Mouse (Mus musculus): Measurements from ENCODE around the gene Chic2. TPM values are rescaled to one million over a fixed set of nuclear protein-coding genes. Genes with fewer than 3 reads are reported as not detected.

Gene Chic2
- polyA plus RNA-seq, 1 experiment from 2014 or later, result 46.8 TPM

- no peak overlapping the region for H3K9ac ChIP-seq (ENCODE audit: low read length)
- DNase-seq (ENCODE audit: low spot score) (peak; percentile 84), ATAC-seq (ENCODE audit: insufficient read depth, low FRiP score, low TSS enrichment) (no peak)
- H3K27ac ChIP-seq (ENCODE audit: low read depth, low read length), result no peak overlapping the region
- H3K4me2 ChIP-seq (ENCODE audit: low read depth), result no peak overlapping the region
- no peaks in the 10 kb centered on the region for H3K9me3 ChIP-seq (ENCODE audit: control insufficient read depth, low read length)
- peaks cover 4% of the 10 kb centered on the region; the same call in 1 of the 2 replicates for H3K27me3 ChIP-seq (ENCODE audit: control insufficient read depth, insufficient read depth, low read length)
- WGBS, result 35% methylated on average over 14 of the region's 14 CpGs
- no peak overlapping the region for H3K4me3 ChIP-seq (ENCODE audit: low read depth, low read length)
- no peaks in the 10 kb centered on the region for H3K36me3 ChIP-seq (ENCODE audit: control insufficient read depth, insufficient read depth, low read length)
- peaks cover 2% of the 10 kb centered on the region; the same call in 1 of the 2 replicates for H3K4me1 ChIP-seq (ENCODE audit: control insufficient read depth, insufficient read depth, low read length)
Observed at GRCm38 (mm10) chr5:74960840-74961543, 83.6 kb downstream of the Chic2 start.

DNA sequence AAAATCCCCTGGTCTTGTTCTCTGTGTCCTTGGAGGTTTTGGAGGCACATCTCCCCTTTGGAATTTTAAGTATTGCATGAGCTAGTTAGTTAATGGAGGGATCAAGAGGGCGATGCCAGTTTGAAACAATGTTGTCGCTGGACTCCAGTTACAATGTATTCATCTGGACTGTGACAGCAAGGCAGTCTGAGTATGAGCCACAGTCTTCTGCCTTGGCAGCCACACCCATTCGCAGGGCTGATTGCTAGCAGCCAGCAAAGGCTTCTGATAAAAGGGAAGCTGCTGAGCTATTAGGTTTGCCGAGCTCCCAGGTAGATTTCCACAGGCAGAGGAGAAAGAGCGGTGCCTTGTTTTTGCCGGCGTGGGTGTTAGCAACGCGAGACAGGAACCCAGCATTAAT lies 84.3 kb downstream of the Chic2 start:
- H3K4me3 ChIP-seq (ENCODE audit: low read depth, low read length), result no peak overlapping the region
- H3K27me3 ChIP-seq (ENCODE audit: control insufficient read depth, insufficient read depth, low read length), result peaks cover 4% of the 10 kb centered on the region; the same call in 1 of the 2 replicates
- H3K4me2 ChIP-seq (ENCODE audit: low read depth), result no peak overlapping the region
- ATAC-seq (ENCODE audit: insufficient read depth, low FRiP score, low TSS enrichment) (no peak), DNase-seq (ENCODE audit: low spot score) (no peak)
- H3K4me1 ChIP-seq (ENCODE audit: control insufficient read depth, insufficient read depth, low read length), result peaks cover 2% of the 10 kb centered on the region; the same call in 1 of the 2 replicates
- 65% methylated on average over 9 of the region's 9 CpGs for WGBS
- no peak overlapping the region for H3K9ac ChIP-seq (ENCODE audit: low read length)
- H3K27ac ChIP-seq (ENCODE audit: low read depth, low read length), result no peak overlapping the region
- no peaks in the 10 kb centered on the region for H3K36me3 ChIP-seq (ENCODE audit: control insufficient read depth, insufficient read depth, low read length)
- H3K9me3 ChIP-seq (ENCODE audit: control insufficient read depth, low read length), result no peaks in the 10 kb centered on the region

DNA sequence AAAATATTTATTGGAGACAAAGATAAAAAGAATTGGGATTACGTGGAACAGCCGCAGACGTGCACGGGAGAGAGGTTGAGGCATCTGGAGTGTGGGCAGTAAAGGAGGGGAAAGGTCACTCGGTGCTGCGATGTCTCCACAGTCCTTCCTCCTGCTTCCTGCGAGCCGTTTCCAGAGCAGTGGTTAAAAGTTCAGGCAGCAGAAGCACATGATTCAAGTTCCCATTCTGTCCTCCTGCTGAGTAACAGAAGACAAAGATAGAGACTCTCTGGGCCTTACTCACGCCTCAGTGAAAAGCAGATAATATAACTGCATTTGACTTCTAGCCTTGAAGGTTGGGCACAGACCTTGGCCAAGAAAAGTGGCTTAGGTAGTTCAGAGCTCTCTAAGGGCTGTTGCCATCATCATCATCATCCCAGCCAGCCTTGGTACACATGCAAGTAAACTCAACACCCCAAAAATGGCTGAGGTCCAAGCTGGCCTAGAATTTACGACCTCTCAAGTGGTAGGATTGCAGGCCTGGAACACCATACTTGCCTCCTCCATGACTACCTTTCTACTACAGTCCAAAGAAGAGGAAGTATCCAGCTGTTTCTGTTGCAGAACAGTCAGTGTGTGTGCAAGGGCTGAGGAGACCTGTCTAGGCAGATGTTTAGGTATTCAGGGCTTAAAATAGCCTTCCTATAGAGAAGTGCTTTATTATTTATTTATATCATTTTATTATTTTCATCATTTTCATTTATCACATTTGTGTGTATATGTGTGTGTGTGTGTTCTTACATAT lies 87.1 kb downstream of the Chic2 start:
- peaks cover 4% of the 10 kb centered on the region; the same call in 1 of the 2 replicates for H3K27me3 ChIP-seq (ENCODE audit: control insufficient read depth, insufficient read depth, low read length)
- no peak overlapping the region for H3K4me2 ChIP-seq (ENCODE audit: low read depth)
- no peaks in the 10 kb centered on the region for H3K36me3 ChIP-seq (ENCODE audit: control insufficient read depth, insufficient read depth, low read length)
- no peaks in the 10 kb centered on the region for H3K9me3 ChIP-seq (ENCODE audit: control insufficient read depth, low read length)
- H3K4me1 ChIP-seq (ENCODE audit: control insufficient read depth, insufficient read depth, low read length), result peaks cover 2% of the 10 kb centered on the region; the same call in 1 of the 2 replicates
- no peak for ATAC-seq (ENCODE audit: insufficient read depth, low FRiP score, low TSS enrichment)
- DNase-seq (ENCODE audit: low spot score), result no peak
- no peak overlapping the region for H3K27ac ChIP-seq (ENCODE audit: low read depth, low read length)
- WGBS, result 49% methylated on average over 10 of the region's 10 CpGs
- H3K9ac ChIP-seq (ENCODE audit: low read length), result no peak overlapping the region
- H3K4me3 ChIP-seq (ENCODE audit: low read depth, low read length), result no peak overlapping the region

GRCm38 (mm10) chr5:74956335-74956734 lies 88.2 kb downstream of the Chic2 start:
- Histone ChIP-seq H3K27ac (ENCODE audit: low read depth, low read length) (no peak overlapping the region), H3K4me2 (ENCODE audit: low read depth) (no peak overlapping the region; the same call in 1 of the 2 replicates), H3K4me3 (ENCODE audit: low read depth, low read length) (no peak overlapping the region), H3K4me1 (ENCODE audit: control insufficient read depth, insufficient read depth, low read length) (peaks cover 2% of the 10 kb centered on the region; the same call in 1 of the 2 replicates), H3K9me3 (ENCODE audit: control insufficient read depth, low read length) (no peaks in the 10 kb centered on the region), H3K9ac (ENCODE audit: low read length) (no peak overlapping the region), H3K36me3 (ENCODE audit: control insufficient read depth, insufficient read depth, low read length) (no peaks in the 10 kb centered on the region), H3K27me3 (ENCODE audit: control insufficient read depth, insufficient read depth, low read length) (peaks cover 4% of the 10 kb centered on the region; the same call in 1 of the 2 replicates)
- DNase-seq (ENCODE audit: low spot score) (no peak), ATAC-seq (ENCODE audit: insufficient read depth, low FRiP score, low TSS enrichment) (no peak)
- WGBS, result 45% methylated on average over 9 of the region's 9 CpGs

- Histone ChIP-seq H3K36me3 (ENCODE audit: control insufficient read depth, insufficient read depth, low read length) (no peaks in the 10 kb centered on the region), H3K9ac (ENCODE audit: low read length) (no peak overlapping the region), H3K4me2 (ENCODE audit: low read depth) (no peak overlapping the region), H3K27me3 (ENCODE audit: control insufficient read depth, insufficient read depth, low read length) (no peaks in the 10 kb centered on the region; the same call in 1 of the 2 replicates), H3K4me1 (ENCODE audit: control insufficient read depth, insufficient read depth, low read length) (peaks cover 2% of the 10 kb centered on the region; the same call in 1 of the 2 replicates), H3K27ac (ENCODE audit: low read depth, low read length) (no peak overlapping the region), H3K9me3 (ENCODE audit: control insufficient read depth, low read length) (no peaks in the 10 kb centered on the region), H3K4me3 (ENCODE audit: low read depth, low read length) (no peak overlapping the region)
- ATAC-seq (ENCODE audit: insufficient read depth, low FRiP score, low TSS enrichment), result no peak
- 74% methylated on average over 1 of the region's 1 CpGs for WGBS
- no peak for DNase-seq (ENCODE audit: low spot score)
Observed at GRCm38 (mm10) chr5:74955565-74955964, 89.0 kb downstream of the Chic2 start.

GRCm38 (mm10) chr5:74952938-74953337 lies 91.6 kb downstream of the Chic2 start:
- Histone ChIP-seq H3K27me3 (ENCODE audit: control insufficient read depth, insufficient read depth, low read length) (no peaks in the 10 kb centered on the region), H3K4me1 (ENCODE audit: control insufficient read depth, insufficient read depth, low read length) (peaks cover 2% of the 10 kb centered on the region; the same call in 1 of the 2 replicates), H3K36me3 (ENCODE audit: control insufficient read depth, insufficient read depth, low read length) (no peaks in the 10 kb centered on the region), H3K9me3 (ENCODE audit: control insufficient read depth, low read length) (no peaks in the 10 kb centered on the region), H3K4me2 (ENCODE audit: low read depth) (no peak overlapping the region), H3K27ac (ENCODE audit: low read depth, low read length) (no peak overlapping the region), H3K9ac (ENCODE audit: low read length) (no peak overlapping the region), H3K4me3 (ENCODE audit: low read depth, low read length) (no peak overlapping the region)
- DNase-seq (ENCODE audit: low spot score) (no peak), ATAC-seq (ENCODE audit: insufficient read depth, low FRiP score, low TSS enrichment) (no peak)
- 25% methylated on average over 2 of the region's 2 CpGs for WGBS

DNA sequence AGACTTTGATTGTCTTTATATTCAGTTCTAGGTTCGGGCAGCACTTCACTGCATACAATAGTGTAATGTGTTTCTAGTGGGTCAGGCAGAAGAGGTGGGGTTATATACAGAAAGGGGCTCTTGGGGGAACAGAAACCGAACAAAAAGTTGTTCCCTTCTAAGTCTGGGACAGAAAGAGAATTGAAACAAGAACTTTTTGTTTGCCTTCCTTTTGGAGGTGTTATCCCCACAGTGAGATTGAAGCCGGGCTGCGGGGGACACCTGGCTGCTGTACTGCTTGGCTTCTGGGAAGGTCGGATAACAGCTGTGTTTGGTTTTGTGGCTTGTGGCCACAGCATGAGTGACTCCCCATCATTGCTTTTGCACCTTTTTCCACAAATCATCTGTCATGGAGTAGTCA lies 93.2 kb downstream of the Chic2 start:
- Histone ChIP-seq H3K4me1 (ENCODE audit: control insufficient read depth, insufficient read depth, low read length) (no peaks in the 10 kb centered on the region), H3K27ac (ENCODE audit: low read depth, low read length) (no peak overlapping the region), H3K9me3 (ENCODE audit: control insufficient read depth, low read length) (no peaks in the 10 kb centered on the region), H3K4me3 (ENCODE audit: low read depth, low read length) (no peak overlapping the region), H3K27me3 (ENCODE audit: control insufficient read depth, insufficient read depth, low read length) (no peaks in the 10 kb centered on the region), H3K36me3 (ENCODE audit: control insufficient read depth, insufficient read depth, low read length) (no peaks in the 10 kb centered on the region), H3K9ac (ENCODE audit: low read length) (no peak overlapping the region), H3K4me2 (ENCODE audit: low read depth) (no peak overlapping the region)
- ATAC-seq (ENCODE audit: insufficient read depth, low FRiP score, low TSS enrichment) (no peak), DNase-seq (ENCODE audit: low spot score) (no peak)
- 76% methylated on average over 5 of the region's 5 CpGs for WGBS

- Histone ChIP-seq H3K9me3 (ENCODE audit: control insufficient read depth, low read length) (no peaks in the 10 kb centered on the region), H3K27ac (ENCODE audit: low read depth, low read length) (no peak overlapping the region), H3K4me3 (ENCODE audit: low read depth, low read length) (no peak overlapping the region), H3K27me3 (ENCODE audit: control insufficient read depth, insufficient read depth, low read length) (no peaks in the 10 kb centered on the region), H3K9ac (ENCODE audit: low read length) (no peak overlapping the region), H3K36me3 (ENCODE audit: control insufficient read depth, insufficient read depth, low read length) (no peaks in the 10 kb centered on the region), H3K4me1 (ENCODE audit: control insufficient read depth, insufficient read depth, low read length) (no peaks in the 10 kb centered on the region; the same call in 1 of the 2 replicates), H3K4me2 (ENCODE audit: low read depth) (no peak overlapping the region)
- WGBS, result 80% methylated on average over 7 of the region's 7 CpGs
- ATAC-seq (ENCODE audit: insufficient read depth, low FRiP score, low TSS enrichment), result no peak
- DNase-seq (ENCODE audit: low spot score), result no peak
Observed at GRCm38 (mm10) chr5:74949298-74949697, 95.3 kb downstream of the Chic2 start.
